Mouse (Mus musculus): ENCODE measurements at regions not wholly inside any gene's neighbourhood (a gene's known extent, or its start where the extent isn't known, plus 50 kb on each side); places are given as distances from the start of the nearest gene placed in this dataset.
"Not testable (repeated sequence)": the region's sequence is repeated elsewhere in the genome, so short reads cannot be mapped to it uniquely, and the experiment has no call there.

- in situ Hi-C loops (cut with MboI, MseI) = no loop called here
Observed at GRCm38 (mm10) chr1:83835965-83836364, 428.0 kb upstream of the Sphkap start.

- in situ Hi-C loops (cut with MboI, MseI) = no loop called here
Observed at GRCm38 (mm10) chr1:83832946-83833345, 424.9 kb upstream of the Sphkap start.

- in situ Hi-C loops (cut with MboI, MseI) = no loop called here
Observed at GRCm38 (mm10) chr1:83831900-83832535, 424.0 kb upstream of the Sphkap start.

- in situ Hi-C loops (cut with MboI, MseI) = no loop called here
Observed at GRCm38 (mm10) chr1:83830025-83830645, 422.1 kb upstream of the Sphkap start.

GRCm38 (mm10) chr1:83811162-83811561 is 403.2 kb upstream of the Sphkap start:
- in situ Hi-C loops (cut with MboI, MseI) = not testable (repeated sequence)

GRCm38 (mm10) chr1:83808432-83808831 is 400.4 kb upstream of the Sphkap start:
- in situ Hi-C loops (cut with MboI, MseI) = no loop called here

- in situ Hi-C loops (cut with MboI, MseI) = no loop called here
Observed at GRCm38 (mm10) chr1:83803345-83804041, 395.5 kb upstream of the Sphkap start.

- in situ Hi-C loops (cut with MboI, MseI) = no loop called here
Observed at GRCm38 (mm10) chr1:83801759-83802158, 393.8 kb upstream of the Sphkap start.

- in situ Hi-C loops (cut with MboI, MseI) = loop anchor here in 1 of 2 experiments (5.0 kb wide), 1 partner anchor 50 kb away; no protein-coding TSS in a partner anchor
Observed at GRCm38 (mm10) chr1:83796961-83797891, 389.2 kb upstream of the Sphkap start.

GRCm38 (mm10) chr1:83777151-83777550 is 369.2 kb upstream of the Sphkap start:
- in situ Hi-C loops (cut with MboI, MseI) = no loop called here

GRCm38 (mm10) chr1:83771160-83771559 is 363.2 kb upstream of the Sphkap start:
- in situ Hi-C loops (cut with MboI, MseI) = no loop called here

GRCm38 (mm10) chr1:83761499-83761898 is 353.5 kb upstream of the Sphkap start:
- in situ Hi-C loops (cut with MboI, MseI) = no loop called here

GRCm38 (mm10) chr1:83756866-83757265 is 348.9 kb upstream of the Sphkap start:
- in situ Hi-C loops (cut with MboI, MseI) = no loop called here

GRCm38 (mm10) chr1:83755336-83755735 is 347.3 kb upstream of the Sphkap start:
- in situ Hi-C loops (cut with MboI, MseI) = no loop called here

- in situ Hi-C loops (cut with MboI, MseI) = no loop called here
Observed at GRCm38 (mm10) chr1:83752976-83753375, 345.0 kb upstream of the Sphkap start.

- in situ Hi-C loops (cut with MboI, MseI) = loop anchor here in 1 of 2 experiments (25.0 kb wide), 1 partner anchor 1512 kb away; the partner anchor contains the start of gene Gm9747
Observed at GRCm38 (mm10) chr1:83748974-83749373, 341.0 kb upstream of the Sphkap start.

GRCm38 (mm10) chr1:83748061-83748460 is 340.1 kb upstream of the Sphkap start:
- in situ Hi-C loops (cut with MboI, MseI) = loop anchor here in 1 of 2 experiments (25.0 kb wide), 1 partner anchor 1511 kb away; the partner anchor contains the start of gene Gm9747

- in situ Hi-C loops (cut with MboI, MseI) = loop anchor here in 1 of 2 experiments (25.0 kb wide), 1 partner anchor 1510 kb away; the partner anchor contains the start of gene Gm9747
Observed at GRCm38 (mm10) chr1:83747412-83747811, 339.4 kb upstream of the Sphkap start.

- in situ Hi-C loops (cut with MboI, MseI) = loop anchor here in 1 of 2 experiments (25.0 kb wide), 1 partner anchor 1509 kb away; the partner anchor contains the start of gene Gm9747
Observed at GRCm38 (mm10) chr1:83746036-83746435, 338.0 kb upstream of the Sphkap start.

GRCm38 (mm10) chr1:83736428-83737117 is 328.6 kb upstream of the Sphkap start:
- in situ Hi-C loops (cut with MboI, MseI) = loop anchor here (10.0 to 25.0 kb wide), 2 partner anchors 768 to 1499 kb away; partner anchors contain the start of gene Gm9747 (in 1 of the 2)
